Mouse (Mus musculus): ENCODE measurements around the gene 6030468B19Rik. TPM values are rescaled to one million over a fixed set of nuclear protein-coding genes. Genes with fewer than 3 reads are reported as not detected.

The 6030468B19Rik gene
- total RNA-seq (2021), result not detected
- not detected in 2 replicates for polyA plus RNA-seq (2012; rRNA removed)
- long read RNA-seq, result 0 reads

DNA sequence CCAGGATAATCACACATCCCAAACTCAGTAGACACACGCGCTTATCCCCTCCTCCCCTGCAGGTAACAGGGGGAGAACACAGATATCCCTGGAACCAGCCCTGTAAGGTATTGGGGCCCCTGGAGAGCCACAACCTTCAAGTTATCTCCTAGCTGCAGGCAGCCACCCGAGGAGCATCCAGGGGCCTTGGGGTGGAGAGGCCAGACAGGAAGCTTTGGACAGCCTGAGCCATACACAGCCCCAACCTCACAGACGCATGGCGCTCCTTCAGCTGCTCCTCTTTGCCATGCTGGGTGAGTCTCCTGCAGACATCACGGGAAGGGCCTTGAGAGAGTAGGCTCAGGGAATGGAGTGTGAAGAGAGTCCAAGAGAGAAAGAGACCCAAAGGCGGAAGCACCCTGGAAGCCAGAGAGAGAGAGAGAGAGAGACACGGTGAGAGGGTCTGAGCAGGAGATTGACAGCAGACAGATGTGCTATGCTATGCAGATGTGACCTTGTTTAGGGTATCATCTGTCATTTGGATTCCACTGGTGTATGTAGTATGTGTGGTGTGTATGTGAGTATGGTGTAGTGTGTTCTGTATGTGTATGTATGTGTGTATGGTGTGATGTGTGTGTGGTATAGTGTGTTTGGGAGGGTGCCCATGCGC lies at the start of gene 6030468B19Rik:
6030468B19Rik (plus strand) TSS at position 150 of the 649 bp plus-strand sequence.
- DNase-seq, result no peak

DNA sequence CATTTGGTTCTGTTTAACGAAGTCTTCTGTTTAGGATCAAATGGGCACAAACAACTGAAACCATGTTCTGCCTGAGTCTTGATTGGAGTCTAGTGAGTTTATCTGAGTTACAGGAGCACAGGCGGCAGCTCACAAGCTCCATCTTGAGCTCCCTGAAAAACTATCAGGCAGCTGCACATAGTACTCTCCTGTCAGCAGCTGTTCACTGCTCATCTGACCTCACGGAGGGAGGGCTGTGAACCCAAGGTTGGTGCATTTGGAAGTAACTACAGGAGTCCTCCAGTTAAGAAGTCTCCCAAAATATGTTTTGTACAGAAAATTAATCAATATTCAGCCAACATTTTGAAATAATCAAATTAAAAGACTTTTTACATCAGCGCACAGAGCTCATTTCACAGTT lies 48.8 kb upstream of the 6030468B19Rik start:
- DNase-seq, result no peak

DNA sequence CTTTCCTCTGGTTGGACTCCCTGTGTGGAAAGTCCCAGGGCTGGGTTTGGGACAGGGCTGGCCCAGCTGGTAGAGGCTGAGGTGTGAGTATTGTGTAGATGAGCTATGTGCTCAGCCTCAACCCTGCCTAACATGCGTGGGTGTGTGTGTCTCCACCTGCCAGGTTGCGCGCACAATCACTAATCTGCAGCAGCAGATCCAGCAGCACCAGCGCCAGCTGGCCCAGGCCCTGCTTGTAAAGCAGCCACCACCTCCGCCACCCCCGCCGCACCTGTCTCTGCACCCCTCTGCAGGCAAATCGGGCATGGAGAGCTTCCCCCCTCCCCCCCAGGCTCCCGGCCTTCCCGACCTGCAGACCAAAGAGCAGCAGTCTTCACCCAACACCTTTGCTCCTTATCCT lies 48.0 kb upstream of the 6030468B19Rik start:
- no peak for DNase-seq

DNA sequence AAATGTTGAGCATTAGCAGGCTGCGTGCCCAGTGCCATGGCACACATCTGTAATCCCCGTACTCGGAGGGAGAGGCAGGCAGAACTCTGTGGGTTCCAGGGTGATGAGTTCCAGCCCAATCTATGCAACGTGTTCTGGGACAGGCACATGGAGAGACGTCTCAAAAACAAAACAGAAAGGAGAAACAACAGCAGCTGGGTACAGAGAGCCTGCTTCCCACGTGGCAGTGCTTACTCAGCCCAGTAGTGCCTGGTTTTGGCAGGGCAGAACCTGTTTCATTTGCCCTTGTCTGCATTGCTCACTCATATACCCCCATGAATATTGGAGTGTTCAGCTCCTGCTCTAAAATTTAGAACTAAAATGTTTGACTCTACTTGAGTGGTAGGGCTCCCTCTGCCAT lies 45.9 kb upstream of the 6030468B19Rik start:
- DNase-seq, result no peak

DNA sequence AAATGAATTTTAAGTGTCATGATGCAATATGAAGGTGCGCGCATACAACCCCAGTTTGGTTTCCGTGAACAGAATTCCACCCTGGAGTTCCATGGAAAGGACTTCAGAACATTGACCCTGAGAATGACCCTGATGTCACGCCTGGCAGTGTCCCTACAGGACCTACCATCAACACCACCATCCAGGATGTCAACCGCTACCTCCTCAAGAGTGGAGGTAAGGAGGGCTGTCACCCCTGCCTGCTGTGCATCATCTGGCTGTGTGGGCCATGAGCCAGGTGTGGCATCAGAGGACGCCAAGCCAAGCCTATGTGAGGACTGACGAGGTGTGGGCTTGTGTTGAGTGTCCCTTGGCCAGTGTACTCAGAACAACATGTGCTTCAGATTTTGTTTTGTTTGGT lies 41.6 kb upstream of the 6030468B19Rik start:
- DNase-seq, result no peak

DNA sequence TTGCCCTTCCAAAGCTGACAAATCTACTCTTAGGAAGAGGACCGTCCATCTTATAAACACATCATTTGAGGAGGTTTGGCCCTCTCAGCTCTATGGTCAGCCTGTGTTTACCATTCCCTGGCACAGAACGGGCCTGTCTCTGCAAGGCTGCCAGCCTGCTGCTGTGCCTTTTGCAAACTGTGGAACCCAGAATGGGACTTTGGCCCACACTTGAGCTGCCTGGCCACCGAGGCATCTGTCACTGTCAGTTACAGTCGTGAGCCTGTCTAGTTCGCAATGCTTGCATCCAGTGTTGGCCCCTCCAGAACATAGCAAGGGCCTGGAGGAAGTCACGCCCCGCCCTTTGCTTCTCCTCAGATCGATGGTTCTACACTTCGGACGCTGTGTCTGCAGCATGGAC lies 38.2 kb upstream of the 6030468B19Rik start:
- DNase-seq, result no peak

DNA sequence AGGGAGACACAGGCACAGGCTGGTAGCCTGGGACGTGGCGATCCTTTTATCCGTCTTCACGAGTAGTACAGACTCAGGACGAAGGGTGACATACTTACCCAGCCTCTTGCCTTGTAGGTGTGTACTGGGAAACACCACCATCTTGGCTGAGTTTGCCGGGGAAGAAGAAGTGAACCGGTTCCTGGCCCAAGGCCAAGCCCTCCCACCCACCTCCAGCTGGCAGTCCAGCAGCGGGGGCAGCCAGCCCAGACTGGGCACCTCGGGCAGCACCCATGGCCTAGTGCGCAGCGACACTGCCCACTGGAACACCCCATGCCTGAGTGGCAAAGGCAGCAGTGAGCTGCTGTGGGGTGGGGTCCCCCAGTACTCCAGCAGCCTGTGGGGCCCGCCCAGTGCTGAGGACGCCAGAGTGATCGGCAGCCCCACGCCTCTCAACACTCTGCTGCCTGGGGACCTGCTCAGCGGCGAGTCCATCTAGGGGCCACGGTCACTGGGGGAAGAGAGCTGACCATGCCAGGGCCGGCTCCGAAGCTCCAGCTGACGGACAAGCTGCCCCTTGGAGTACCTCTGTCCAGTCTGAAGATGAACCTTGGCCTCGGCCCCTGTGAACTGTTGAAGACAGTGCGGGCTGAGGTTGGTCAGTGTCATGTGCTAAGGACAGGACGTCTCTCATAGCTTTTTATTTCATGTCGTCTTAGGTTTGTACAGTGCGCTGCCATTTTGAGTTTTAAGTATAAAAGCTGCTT lies 36.9 kb upstream of the 6030468B19Rik start:
- DNase-seq, result no peak

DNA sequence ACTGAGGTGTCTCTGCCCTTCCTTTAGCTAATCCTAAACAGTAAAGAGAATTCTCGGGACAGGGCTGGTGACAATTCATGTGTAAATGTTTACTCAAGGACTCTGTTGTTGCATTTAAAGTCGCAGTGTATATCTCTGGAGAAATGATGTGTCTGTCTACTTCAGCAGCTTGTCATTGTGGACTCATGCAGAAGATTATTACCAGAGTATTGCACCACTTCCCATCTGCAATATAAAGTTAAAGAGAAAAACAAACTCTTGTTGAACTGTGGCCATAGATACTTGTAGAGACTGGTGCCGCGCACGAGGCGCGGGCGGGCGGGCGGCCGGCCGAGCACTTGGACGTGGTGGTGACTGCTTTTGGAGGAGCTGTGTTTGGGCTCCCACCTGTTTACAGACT lies 35.7 kb upstream of the 6030468B19Rik start:
- DNase-seq, result no peak

DNA sequence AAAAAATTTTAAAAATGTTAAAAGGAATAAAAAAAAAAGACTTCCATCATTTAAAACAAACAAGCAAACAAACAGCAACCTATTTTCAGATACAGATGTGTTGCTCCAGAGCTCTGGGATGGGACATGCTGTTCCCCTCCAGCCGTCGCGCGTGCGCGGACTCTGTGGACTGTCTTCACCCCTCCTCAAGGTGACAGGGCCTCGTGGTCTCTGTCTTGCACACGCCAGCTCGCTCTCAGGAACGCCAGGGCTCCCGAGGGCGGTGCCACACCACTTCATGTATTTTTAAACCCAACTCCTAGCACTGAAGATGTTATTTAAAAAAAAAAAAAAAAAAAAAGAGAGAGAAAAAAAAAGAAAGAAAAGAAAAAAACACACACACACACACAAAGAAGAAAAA lies 35.2 kb upstream of the 6030468B19Rik start:
- no peak for DNase-seq

DNA sequence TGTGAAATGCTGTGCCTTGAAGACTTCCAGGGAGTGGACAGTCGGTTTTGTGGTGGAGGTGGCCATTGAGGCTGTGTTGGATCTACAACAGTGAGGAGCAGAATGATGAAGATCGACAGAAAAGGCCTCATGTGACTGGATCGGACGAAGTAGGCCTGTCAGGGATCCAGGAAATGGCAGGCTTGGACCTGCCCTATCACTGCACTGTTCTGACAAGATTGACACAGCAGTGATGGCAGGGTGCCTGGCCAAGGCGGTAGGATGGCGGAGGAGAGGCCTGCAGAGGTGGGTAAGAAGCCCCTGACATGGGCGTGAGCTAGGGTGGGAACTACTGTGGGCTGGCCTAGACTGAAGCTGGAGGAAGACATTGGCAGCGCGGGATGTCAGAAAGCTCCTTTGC lies 33.1 kb upstream of the 6030468B19Rik start:
- DNase-seq, result no peak

DNA sequence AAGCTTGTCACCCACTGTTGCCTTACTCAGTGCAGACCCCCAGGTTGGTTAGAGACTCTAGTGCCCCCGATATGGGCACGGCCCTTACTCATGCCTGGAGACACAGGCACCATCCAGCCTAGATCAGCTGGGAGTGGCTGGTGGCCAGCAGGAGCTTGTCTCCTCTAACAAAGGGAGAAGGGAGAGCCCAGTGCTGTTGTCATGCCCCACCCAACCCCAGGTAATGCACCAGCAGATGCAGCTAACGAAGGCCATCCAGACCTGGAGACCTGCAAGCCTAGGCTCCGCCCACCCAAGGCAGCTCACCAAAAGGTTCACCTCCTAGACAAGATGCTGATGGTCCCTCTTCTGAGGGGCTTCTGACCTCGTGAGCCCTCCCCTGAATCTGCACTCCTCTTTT lies 32.1 kb upstream of the 6030468B19Rik start:
- DNase-seq, result no peak

DNA sequence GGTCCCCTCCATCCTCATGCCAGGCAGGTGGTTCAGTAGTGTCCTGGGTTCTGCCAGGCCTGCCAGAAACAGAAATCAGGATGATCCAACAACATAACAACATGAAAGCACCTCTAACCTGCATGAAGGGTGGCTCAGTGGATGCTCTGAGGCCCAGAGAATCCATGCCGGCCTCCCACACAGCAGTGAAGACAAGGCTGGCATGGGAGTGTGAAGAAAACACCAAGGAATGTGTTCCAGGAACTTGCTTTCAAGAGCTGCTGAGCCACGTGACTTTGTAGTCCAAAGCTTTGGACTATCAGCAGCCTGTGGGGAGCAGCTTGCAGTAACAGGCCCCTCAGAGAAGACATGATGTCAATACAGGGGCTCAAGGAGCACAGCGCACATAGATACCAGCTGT lies 31.2 kb upstream of the 6030468B19Rik start:
- DNase-seq, result no peak

DNA sequence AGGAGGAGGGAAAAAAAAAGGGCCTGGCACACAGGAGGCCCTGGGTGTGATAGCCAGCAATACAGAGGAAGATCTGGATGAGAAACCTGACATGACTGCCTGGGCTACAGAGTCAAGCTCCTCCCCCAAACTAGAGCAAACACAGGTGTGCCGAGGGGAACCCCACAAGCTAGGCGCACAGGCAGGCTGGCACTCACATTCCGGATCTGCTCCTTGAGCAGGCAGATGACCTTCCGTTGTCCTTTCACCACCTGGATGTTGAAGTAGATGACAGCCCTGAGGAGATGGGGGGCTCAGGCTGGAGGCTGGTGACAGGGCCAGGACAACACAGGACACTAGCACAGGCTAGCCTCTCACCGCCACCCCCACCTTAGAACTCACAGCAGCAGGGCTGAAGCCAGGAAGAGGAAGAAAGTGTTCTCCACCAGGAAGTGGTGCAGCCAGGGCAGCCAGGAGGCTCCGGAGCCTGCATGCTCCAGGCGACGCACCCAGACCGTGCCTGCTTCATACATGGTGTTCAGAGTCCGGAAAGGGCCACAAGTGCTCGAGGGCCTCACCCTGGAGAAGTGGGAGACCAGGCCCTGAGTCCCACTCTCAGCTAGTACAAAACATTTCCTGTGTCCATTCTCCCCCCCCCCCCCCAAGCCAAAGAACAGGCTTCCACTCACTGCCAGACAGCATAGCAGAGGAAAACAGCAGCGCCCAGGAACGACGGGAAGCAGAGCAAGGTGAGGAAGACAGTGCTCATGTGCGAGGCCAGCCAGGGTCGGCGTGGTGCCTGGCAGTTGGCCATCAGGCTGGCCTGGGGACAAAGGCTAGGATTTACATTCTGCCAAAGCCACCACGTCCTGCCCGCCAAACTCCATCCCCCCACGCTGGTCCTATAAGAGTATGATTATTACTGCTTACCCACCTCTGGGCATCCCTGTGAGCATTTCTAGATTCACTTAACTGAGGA lies 28.5 kb upstream of the 6030468B19Rik start:
- DNase-seq, result no peak

DNA sequence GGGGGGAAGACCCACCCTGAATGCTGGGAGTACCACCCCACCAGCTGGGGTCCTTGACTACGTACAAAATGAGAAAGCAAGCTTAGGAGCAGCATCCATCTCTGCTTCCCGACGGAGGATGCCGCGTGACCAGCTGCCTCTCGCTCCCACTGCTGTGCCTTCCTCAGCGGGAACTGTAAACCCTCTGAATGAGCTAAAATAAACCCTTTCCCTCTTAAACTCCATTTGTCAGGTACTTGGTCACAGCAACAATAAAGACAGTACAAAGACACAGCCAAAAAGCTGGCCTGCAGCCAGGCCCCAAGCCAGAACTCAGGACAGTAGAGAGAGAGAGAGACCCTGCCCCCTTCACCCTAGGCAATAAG lies 27.8 kb upstream of the 6030468B19Rik start:
- DNase-seq, result no peak

DNA sequence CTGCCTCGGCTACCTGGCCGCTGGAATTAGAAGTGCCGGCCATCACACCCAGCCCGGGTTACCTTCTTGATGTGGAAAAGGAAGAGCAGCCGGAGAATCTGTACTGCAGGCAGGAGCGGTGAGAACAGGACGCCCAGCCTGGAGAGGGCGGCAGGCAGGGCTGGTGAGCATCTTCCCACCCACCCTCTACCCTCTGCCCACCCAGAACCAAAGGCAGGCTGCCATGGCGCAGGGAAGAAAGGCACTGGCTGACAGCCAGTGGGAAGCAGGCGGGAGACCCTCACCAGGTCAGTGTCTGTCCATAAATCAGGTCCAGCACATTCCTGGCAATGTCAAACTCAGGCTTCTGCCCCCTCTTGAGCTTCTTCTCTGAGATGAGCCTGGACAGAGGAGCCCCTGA lies 27.1 kb upstream of the 6030468B19Rik start:
- no peak for DNase-seq

DNA sequence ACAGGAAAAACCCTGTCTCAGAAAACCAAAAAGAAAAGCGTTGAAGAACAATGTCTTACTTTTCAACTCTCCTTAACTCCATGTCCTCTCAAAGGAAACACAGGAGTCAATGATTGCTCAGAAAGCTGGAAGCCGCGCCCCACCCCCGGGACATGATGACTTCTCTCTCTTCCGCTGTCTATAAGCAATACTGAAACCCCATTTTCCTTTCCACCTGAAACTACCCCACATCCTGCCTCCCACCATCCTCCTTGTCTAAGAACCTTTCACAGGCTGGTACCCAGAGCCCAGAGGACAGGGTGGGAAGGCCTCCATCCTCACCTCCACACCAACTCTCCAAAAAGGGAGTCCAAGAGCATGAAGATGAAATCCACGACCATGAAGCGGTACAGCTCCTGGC lies 25.1 kb upstream of the 6030468B19Rik start:
- DNase-seq, result no peak

DNA sequence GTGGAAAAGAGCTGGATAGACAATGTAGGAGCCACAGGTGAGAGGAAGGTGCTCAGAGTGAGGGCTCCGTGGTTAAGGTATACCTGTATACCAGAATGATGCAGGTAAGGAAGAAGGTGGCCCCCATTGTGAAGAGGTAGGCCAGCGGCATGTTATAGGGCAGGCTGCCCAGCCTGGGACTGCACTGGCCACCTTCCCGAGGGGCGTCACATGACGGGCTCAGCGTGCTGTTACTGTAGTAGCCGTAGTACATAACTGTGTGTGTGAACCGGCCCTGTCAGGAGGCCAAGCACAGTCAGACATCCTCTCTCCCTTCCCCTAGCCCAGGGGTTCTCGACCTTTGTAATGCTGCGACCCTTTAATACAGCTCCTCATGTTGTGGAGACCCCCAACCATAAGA lies 22.5 kb upstream of the 6030468B19Rik start:
- DNase-seq, result no peak

DNA sequence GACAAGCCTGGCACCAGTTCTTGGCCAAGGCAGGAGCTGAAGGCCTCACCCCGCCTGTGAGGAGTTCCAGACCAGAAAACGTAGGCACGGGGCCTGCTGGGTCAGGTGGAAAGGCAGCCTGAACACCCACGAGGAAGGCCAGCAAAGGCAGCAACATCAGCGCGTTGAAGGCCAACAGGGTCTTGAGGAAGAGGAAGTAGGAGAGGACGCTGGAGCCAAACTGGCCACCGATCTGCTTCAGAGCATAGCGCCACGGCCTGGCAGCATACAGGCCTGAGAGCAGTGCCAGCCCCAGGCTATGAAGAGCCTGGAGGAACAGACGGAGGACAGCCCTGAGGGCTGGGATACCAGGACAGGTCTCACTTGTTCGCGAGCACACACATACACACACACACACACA lies 21.9 kb upstream of the 6030468B19Rik start:
- no peak for DNase-seq

DNA sequence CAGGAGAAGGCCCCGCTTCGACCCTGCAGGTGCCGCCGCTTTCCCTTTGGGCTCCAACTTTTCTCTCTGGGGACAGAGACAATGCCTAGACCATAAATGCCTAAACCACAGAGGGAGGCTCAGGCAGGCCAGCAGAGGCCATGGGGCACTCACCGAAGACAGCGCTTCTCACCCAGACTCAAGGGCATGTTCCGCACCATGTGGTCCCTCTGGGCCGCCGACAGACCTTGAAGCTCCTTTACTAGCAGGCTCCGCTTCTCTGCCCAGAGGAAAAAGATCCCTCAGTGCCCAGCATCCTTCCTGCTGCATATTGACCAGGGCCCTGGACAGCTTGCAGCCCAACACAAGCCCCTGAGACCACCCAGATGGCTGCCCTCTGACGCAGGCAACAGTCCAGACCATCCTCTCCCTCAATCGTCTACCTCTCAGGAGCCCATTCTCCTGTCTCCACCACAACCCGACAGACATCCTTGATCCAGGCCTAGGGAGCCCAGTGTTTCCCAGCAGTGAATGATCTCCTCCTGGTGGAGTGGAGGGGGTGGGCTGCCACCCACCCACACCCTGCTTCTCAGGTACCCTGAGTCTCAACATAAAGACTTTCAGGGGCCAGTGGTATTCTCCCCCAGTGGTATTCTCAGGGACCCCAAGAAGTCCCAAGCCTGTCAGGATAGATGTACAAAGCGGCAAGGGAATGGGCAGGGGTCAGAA lies 21.2 kb upstream of the 6030468B19Rik start:
- DNase-seq, result peak; percentile 69

DNA sequence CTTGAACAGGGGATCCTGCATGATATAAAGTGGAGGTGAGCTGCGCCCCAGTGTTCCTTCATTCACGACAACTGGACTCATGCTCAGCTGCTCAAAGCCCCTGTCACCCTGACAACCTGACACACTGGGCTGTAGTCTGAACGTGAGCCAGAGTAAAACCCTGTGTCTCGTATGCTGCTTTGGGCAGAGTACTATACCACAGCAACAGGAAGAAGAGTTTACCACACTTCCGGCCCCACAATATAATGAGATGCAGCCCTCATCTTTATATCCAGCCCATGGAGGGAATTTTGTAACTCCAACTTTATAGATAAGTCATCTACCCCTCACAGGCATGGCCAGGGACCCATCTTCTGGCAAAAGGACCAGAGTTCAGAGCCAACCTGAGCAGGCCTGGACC lies 20.3 kb upstream of the 6030468B19Rik start:
- DNase-seq, result no peak

DNA sequence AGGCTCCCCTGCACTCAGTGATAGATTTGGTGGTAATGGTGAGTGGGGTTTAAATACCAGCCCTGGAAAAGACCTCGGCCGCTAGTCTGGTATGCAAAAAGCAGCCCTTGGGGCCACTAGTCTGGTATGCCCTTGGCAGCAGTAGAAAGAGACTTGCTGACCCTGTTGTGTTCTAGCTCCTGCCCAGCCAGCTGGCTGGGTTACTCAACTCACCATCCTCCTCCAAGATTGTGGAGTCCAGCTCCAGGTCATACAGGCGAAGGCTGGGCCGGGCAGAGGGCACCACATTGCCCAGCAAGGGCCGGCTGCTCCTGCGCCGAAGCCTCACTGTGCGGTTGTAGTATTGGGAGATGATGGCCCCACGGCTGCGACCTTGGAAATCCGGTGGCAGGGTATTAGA lies 19.4 kb upstream of the 6030468B19Rik start:
- peak; percentile 56 for DNase-seq

DNA sequence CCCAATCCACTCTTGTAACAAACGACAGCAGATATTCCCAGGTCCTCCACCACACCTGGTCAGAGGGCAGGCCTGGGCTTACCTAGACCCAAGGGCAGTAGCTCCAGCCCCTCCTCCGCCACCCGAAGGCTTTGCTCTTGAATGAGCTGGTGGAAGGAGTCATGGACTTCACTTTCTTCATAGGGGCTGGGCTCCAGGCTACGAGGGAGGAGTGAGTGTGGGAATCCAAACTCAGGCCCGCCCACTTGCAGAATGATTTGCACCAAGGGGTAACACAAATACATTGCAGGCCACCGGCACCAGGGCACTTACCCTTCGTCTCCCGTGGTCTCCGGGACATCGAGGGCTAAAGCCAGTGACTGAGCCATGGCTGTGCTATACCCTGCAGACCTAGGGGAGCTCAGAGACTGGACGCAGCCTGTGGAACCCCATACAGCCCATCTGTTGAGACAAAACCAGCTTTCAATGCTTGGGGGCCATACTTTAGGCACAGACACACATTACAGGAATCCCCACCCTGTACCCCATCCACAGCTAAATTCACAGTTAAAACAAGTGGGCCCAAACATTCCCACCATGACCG lies 18.5 kb upstream of the 6030468B19Rik start:
- peak; percentile 57 for DNase-seq
